Mouse (Mus musculus): Measurements from ENCODE around the gene Sh2d6. TPM values are rescaled to one million over a fixed set of nuclear protein-coding genes. Genes with fewer than 3 reads are reported as not detected.

Sh2d6 gene
- polyA plus RNA-seq, 1 experiment from 2014 or later, result 1.5 TPM

- Histone ChIP-seq H3K36me3 (no peaks in the 10 kb centered on the region), H3K4me1 (replicated peaks) (peaks cover 19% of the 10 kb centered on the region), H3K9me3 (no peaks in the 10 kb centered on the region), H3K27ac (no peak overlapping the region), H3K4me2 (replicated peaks) (no peak overlapping the region), H3K27me3 (no peaks in the 10 kb centered on the region), H3K4me3 (replicated peaks) (no peak overlapping the region), H3K9ac (replicated peaks) (no peak overlapping the region)
- 90% methylated on average over 10 of the region's 10 CpGs for WGBS
- ATAC-seq, result no peak
These were observed 29.1 kb upstream of the Sh2d6 start for GRCm38 (mm10) chr6:72550503-72551100.

DNA sequence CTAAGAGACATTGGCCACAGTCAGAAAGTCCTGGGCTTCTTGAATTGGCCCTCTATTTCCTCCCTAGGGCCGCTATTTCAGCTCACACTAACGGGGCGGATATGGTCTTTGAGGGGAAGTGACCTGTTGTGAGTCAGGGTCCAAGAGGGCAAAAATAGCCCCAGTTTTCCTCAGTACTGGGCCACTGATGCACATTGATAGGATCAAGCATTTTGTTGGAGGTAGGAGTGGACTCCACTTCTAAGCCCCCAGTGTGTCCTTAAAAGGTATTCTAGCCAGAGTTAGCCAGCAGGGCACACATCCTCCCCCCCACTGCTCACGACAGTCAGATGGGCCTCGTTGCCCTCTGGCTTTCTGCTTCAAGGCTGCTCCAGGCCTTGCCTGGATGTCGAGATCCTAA is 28.5 kb upstream of the Sh2d6 start:
- 68% methylated on average over 6 of the region's 6 CpGs for WGBS
- no peaks in the 10 kb centered on the region for H3K36me3 ChIP-seq

GRCm38 (mm10) chr6:72549041-72549580 is 27.6 kb upstream of the Sh2d6 start:
- no peaks in the 10 kb centered on the region for H3K36me3 ChIP-seq
- no peak overlapping the region for H3K27ac ChIP-seq
- no peak overlapping the region for H3K9ac ChIP-seq (replicated peaks)
- no peaks in the 10 kb centered on the region for H3K9me3 ChIP-seq
- no peak overlapping the region for H3K4me3 ChIP-seq (replicated peaks)
- H3K4me1 ChIP-seq (replicated peaks), result peaks cover 22% of the 10 kb centered on the region
- H3K4me2 ChIP-seq (replicated peaks), result no peak overlapping the region
- H3K27me3 ChIP-seq, result no peaks in the 10 kb centered on the region
- 69% methylated on average over 9 of the region's 9 CpGs for WGBS
- no peak for ATAC-seq

More for the DNA sequence above, 28.5 kb upstream of the Sh2d6 start:
- H3K27me3 ChIP-seq, result no peaks in the 10 kb centered on the region
- no peak for ATAC-seq
- no peak overlapping the region for H3K9ac ChIP-seq (replicated peaks)
- H3K4me3 ChIP-seq (replicated peaks), result no peak overlapping the region
- H3K4me1 ChIP-seq (replicated peaks), result peaks cover 19% of the 10 kb centered on the region
- no peaks in the 10 kb centered on the region for H3K9me3 ChIP-seq
- no peak overlapping the region for H3K4me2 ChIP-seq (replicated peaks)
- no peak overlapping the region for H3K27ac ChIP-seq

- Histone ChIP-seq H3K9ac (replicated peaks) (no peak overlapping the region), H3K4me2 (replicated peaks) (no peak overlapping the region), H3K27me3 (no peaks in the 10 kb centered on the region), H3K36me3 (no peaks in the 10 kb centered on the region), H3K4me3 (replicated peaks) (no peak overlapping the region), H3K27ac (no peak overlapping the region), H3K4me1 (replicated peaks) (peaks cover 18% of the 10 kb centered on the region), H3K9me3 (no peaks in the 10 kb centered on the region)
- no peak for ATAC-seq
- 94% methylated on average over 3 of the region's 3 CpGs for WGBS
These were observed 26.4 kb upstream of the Sh2d6 start for GRCm38 (mm10) chr6:72547862-72548261.

- no peak for ATAC-seq
- H3K4me3 ChIP-seq (replicated peaks), result no peak overlapping the region
- H3K27me3 ChIP-seq, result no peaks in the 10 kb centered on the region
- no peak overlapping the region for H3K9ac ChIP-seq (replicated peaks)
- no peaks in the 10 kb centered on the region for H3K36me3 ChIP-seq
- H3K9me3 ChIP-seq, result no peaks in the 10 kb centered on the region
- no peak overlapping the region for H3K4me2 ChIP-seq (replicated peaks)
- WGBS, result 95% methylated on average over 2 of the region's 2 CpGs
- peaks cover 11% of the 10 kb centered on the region for H3K4me1 ChIP-seq (replicated peaks)
- no peak overlapping the region for H3K27ac ChIP-seq
These were observed 25.6 kb upstream of the Sh2d6 start for GRCm38 (mm10) chr6:72547121-72547520.

DNA sequence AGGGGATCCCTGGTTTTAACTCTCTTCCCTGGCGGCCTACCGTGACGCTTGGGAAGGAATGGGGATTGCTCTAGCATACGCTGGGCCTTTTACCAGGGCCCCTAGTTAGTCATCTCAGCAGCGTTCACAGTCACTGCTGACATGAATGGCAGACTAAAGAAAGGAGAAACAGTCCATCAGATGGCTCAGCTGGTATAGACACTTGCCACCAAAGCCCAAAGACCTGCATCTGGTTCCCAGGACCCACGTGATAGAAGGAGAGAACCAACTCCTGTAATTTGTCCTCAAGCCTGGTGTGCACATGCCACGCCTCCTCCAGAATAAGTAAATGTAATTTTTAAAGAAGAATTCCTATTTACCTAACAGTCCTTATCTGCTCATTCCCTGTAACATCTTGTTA is 23.9 kb upstream of the Sh2d6 start:
- WGBS, result 47% methylated on average over 7 of the region's 7 CpGs
- no peak overlapping the region for H3K4me2 ChIP-seq (replicated peaks)
- H3K36me3 ChIP-seq, result no peaks in the 10 kb centered on the region
- H3K9ac ChIP-seq (replicated peaks), result no peak overlapping the region
- no peaks in the 10 kb centered on the region for H3K27me3 ChIP-seq
- no peak for ATAC-seq
- no peak overlapping the region for H3K27ac ChIP-seq
- H3K4me3 ChIP-seq (replicated peaks), result no peak overlapping the region
- 0 out of 2 replicates have a peak, but pooled peaks cover 8% of the 10 kb centered on the region for H3K4me1 ChIP-seq (replicated peaks)
- H3K9me3 ChIP-seq, result no peaks in the 10 kb centered on the region

DNA sequence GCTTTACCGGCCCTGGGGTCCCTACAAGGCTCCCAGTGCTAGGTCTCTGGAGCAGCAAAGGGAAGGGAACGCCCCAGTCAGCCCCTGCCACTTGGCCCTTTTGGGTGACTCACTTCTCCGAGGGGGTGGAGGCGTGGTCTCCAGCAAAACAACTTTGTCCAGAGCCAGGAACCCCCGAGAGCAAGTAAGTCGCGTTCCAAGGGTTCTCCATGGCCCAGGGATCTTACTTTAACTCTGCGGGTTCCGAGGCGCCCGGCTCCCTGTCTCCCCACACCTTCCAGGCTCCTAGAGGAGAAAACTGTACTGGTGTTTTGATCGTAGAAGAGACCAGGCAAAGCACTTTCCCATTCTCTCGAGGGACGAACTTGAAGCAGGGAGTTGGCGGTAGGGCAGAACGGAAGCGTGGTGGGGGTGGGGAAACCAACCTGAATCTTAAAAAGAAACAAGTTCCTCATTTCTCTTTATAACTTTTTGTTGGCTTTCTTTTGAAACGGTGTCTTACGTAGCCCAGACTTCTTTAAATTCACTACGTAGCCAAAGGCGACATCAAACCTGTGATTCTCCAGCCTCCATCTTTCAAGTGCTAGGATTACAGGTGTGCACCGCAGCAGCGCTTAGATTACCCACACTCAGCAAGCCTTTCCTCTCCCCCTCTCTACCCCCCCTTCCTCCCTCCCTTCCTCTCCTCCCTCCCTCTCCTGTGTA is 22.9 kb upstream of the Sh2d6 start, which contains the start of gene Capg:
Gene Capg, plus strand, starts transcription at position 109 of the 705 bp plus-strand sequence.
- H3K27ac ChIP-seq, result no peak within 1 kb of the TSS
- H3K27me3 ChIP-seq, result no peaks in the 10 kb centered on the region
- no peak within 1 kb of the TSS for H3K4me3 ChIP-seq (replicated peaks)
- no peaks in the 10 kb centered on the region for H3K36me3 ChIP-seq
- H3K9ac ChIP-seq (replicated peaks), result no peak within 1 kb of the TSS
- H3K4me2 ChIP-seq (replicated peaks), result peak within 1 kb of the TSS; percentile 15; the same call in 1 of the 2 replicates
- no peaks in the 10 kb centered on the region for H3K9me3 ChIP-seq
- WGBS, result 15% methylated on average over 23 of the region's 23 CpGs
- 0 out of 2 replicates have a peak, but pooled peaks cover 8% of the 10 kb centered on the region for H3K4me1 ChIP-seq (replicated peaks)
- no peak for ATAC-seq

DNA sequence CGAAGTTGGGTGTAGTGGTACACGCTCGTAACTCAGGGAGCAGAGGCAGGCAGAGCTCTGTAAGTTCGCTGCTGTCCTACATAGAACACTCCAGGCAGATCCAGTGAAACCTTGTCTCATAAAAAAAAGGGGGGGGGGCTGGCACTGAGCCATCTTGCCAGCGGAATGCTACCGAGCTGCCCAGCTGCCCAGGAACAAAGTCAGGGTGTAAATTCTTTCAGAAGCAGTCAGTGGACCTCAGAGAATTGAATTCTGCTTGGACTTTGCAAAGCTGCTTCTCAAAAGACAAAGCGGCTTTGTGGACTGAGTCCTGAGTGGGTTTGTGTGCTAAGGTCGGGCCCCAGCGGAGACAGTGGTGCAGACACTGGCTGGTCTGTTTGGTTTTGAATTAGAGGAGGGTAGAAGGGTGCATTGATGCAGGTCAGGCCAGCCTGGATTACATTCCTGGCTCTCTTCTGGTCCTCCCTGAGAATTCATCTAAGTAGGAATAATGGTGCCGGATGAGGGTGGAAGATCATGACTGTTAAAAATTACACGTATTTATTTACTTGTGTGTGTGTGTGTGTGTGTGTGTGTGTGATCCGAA is 21.9 kb upstream of the Sh2d6 start:
- no peaks in the 10 kb centered on the region for H3K36me3 ChIP-seq
- no peak overlapping the region for H3K9ac ChIP-seq (replicated peaks)
- peaks cover 12% of the 10 kb centered on the region for H3K4me1 ChIP-seq (replicated peaks)
- H3K4me2 ChIP-seq (replicated peaks), result no peak overlapping the region
- H3K27ac ChIP-seq, result no peak overlapping the region
- H3K4me3 ChIP-seq (replicated peaks), result no peak overlapping the region
- no peaks in the 10 kb centered on the region for H3K27me3 ChIP-seq
- ATAC-seq, result no peak
- H3K9me3 ChIP-seq, result no peaks in the 10 kb centered on the region
- WGBS, result 70% methylated on average over 12 of the region's 12 CpGs

GRCm38 (mm10) chr6:72538562-72539031 is 17.1 kb upstream of the Sh2d6 start:
- 3% methylated on average over 16 of the region's 16 CpGs for WGBS
- H3K9ac ChIP-seq (replicated peaks), result peak overlapping the region; percentile 74
- peak overlapping the region; percentile 63 for H3K4me2 ChIP-seq (replicated peaks)
- H3K27ac ChIP-seq, result no peak overlapping the region
- no peaks in the 10 kb centered on the region for H3K9me3 ChIP-seq
- no peaks in the 10 kb centered on the region for H3K36me3 ChIP-seq
- peaks cover 19% of the 10 kb centered on the region for H3K4me1 ChIP-seq (replicated peaks)
- peak overlapping the region; percentile 46 for H3K4me3 ChIP-seq (replicated peaks)
- no peaks in the 10 kb centered on the region for H3K27me3 ChIP-seq
- peak; percentile 98 for ATAC-seq

DNA sequence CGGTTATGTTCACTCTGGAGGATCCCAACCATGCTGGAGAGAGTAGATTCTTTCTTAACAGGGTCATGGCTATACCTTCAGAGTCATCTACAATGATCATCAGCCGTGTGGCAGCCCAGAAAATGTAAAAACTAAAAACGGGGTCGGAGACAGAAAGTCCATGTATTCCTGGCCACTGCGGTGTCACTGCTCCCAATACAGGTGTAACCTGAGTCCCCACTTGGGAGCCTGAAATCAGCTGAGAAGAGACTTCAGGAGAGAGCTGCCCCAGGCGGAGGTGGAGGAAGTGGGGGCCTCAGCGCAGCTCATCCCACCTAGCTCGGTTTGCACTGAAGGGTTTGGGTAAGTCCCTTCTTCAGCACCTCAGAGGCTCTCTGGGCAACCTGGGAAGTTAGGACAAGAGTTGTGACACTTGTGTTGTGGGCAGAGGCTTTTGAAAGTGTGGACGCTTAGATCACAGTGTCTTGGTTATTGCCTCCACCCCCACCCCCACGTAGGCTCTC is 16.5 kb upstream of the Sh2d6 start:
- Histone ChIP-seq H3K9me3 (no peaks in the 10 kb centered on the region), H3K27me3 (no peaks in the 10 kb centered on the region), H3K4me2 (replicated peaks) (peak overlapping the region; percentile 63), H3K36me3 (no peaks in the 10 kb centered on the region), H3K9ac (replicated peaks) (peak overlapping the region; percentile 74), H3K27ac (no peak overlapping the region), H3K4me3 (replicated peaks) (peak overlapping the region; percentile 46), H3K4me1 (replicated peaks) (peaks cover 15% of the 10 kb centered on the region)
- ATAC-seq, result no peak; the same call in 1 of the 2 replicates
- WGBS, result 53% methylated on average over 10 of the region's 10 CpGs

GRCm38 (mm10) chr6:72535165-72535564 is 13.7 kb upstream of the Sh2d6 start:
- no peaks in the 10 kb centered on the region for H3K36me3 ChIP-seq
- peak overlapping the region; percentile 15; the same call in 1 of the 2 replicates for H3K4me3 ChIP-seq (replicated peaks)
- no peak for ATAC-seq
- peak overlapping the region; percentile 44 for H3K4me2 ChIP-seq (replicated peaks)
- no peaks in the 10 kb centered on the region for H3K9me3 ChIP-seq
- no peak overlapping the region for H3K27ac ChIP-seq
- H3K9ac ChIP-seq (replicated peaks), result no peak overlapping the region; the same call in 1 of the 2 replicates
- H3K27me3 ChIP-seq, result no peaks in the 10 kb centered on the region
- peaks cover 23% of the 10 kb centered on the region for H3K4me1 ChIP-seq (replicated peaks)
- WGBS, result 3% methylated on average over 9 of the region's 9 CpGs

Data from midbrain, embryonic 13.5 days (tissue).